In the genomic region with DNA sequence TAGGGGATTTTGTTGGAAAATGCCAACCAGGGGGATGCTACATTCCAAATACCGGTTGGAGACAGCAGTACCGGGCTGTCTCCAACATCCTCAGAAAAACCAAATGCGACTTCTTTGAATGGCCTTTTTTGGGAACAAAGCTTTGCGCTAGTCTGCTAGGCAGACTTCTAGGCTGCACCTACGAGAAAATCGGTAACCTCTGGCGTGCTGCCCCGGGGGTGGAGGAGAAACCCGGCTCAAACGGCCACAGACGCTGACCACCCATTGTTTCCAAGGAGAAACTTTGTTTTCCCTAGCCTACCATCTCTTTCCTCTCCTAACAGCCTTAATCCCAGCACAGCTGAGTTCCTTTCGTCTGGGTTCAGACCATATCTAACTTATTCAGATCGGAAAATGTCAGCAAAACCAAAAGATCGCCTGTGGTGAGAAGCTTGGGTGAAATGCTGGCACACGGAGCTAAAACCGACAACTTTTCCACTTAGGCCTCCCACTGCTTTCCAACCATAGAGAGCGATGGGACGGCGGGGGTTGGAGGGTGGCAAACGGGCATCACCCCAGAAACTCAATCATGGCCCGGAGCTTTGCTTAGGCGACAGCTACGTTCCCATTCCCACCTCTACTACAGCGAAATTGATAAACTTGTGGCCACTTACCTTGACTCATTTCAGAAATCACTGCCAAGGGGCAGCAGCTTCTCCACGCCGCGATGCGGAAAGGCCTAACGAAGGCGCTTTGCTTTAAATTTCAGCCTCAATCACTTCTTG, we compare ENCODE assay signal across 9 mouse cellular contexts. TPM values are rescaled to one million over a fixed set of nuclear protein-coding genes. Genes with fewer than 3 reads are reported as not detected.
DNase-seq lines count a peak whose midpoint lies in the region; ATAC-seq and TF ChIP-seq lines count a peak whose summit lies in the region.
"Had no signal": no experiment of that assay in that cellular context is flagged by ENCODE, and none has a peak within 500 bp of the region (broad histone marks: within the 10 kb centered on the region; RNA-seq: fewer than 3 reads in every experiment).

No protein-coding gene starts in this region.

- intact Hi-C loops in heart, postnatal 36 days (cut with DNase I), result no loop called here

- peak overlapping the region; percentile 47 for H3K4me2 ChIP-seq in heart, embryonic 14.5 days (ENCODE audit: low read length)
- H3K4me2 ChIP-seq in embryonic facial prominence, embryonic 15.5 days (replicated peaks), result peak overlapping the region; percentile 34
- no peak overlapping the region for H3K4me2 ChIP-seq in midbrain, embryonic 16.5 days (ENCODE audit: low read length)

- peaks cover 82% of the 10 kb centered on the region for H3K79me3 ChIP-seq in C2C12 (ENCODE audit: low read depth)

- no peak for DNase-seq in heart, postnatal 36 days
- peak; percentile 57 to 60 for DNase-seq in kidney, postnatal 25 days
- DNase-seq in left cerebral cortex, adult 11 months (ENCODE audit: low spot score), result no peak
- DNase-seq in frontal cortex, postnatal 14 days (ENCODE audit: low spot score in 2 of 2), result no peak

- no peaks in the 10 kb centered on the region for H3K36me3 ChIP-seq in heart, embryonic 14.5 days (ENCODE audit: control insufficient read depth, insufficient read depth, low read length)
- peaks cover 8% of the 10 kb centered on the region for H3K36me3 ChIP-seq in C2C12 (ENCODE audit: control insufficient read depth, insufficient read depth)
- H3K36me3 ChIP-seq in embryonic facial prominence, embryonic 15.5 days, result no peaks in the 10 kb centered on the region
- H3K36me3 ChIP-seq in midbrain, embryonic 16.5 days (ENCODE audit: control insufficient read depth, insufficient read depth, low read length), result no peaks in the 10 kb centered on the region

- H3K79me2 ChIP-seq in C2C12 (ENCODE audit: control insufficient read depth, insufficient read depth), result peaks cover 100% of the 10 kb centered on the region

- peaks cover 99% of the 10 kb centered on the region for H3K27me3 ChIP-seq in heart, embryonic 14.5 days (ENCODE audit: control insufficient read depth, insufficient read depth, low read length)
- H3K27me3 ChIP-seq in C2C12 (ENCODE audit: control insufficient read depth, insufficient read depth, insufficient read length), result no peaks in the 10 kb centered on the region
- peaks cover 97% of the 10 kb centered on the region for H3K27me3 ChIP-seq in embryonic facial prominence, embryonic 15.5 days
- peaks cover 85% of the 10 kb centered on the region for H3K27me3 ChIP-seq in midbrain, embryonic 16.5 days (ENCODE audit: control insufficient read depth, insufficient read depth, low read depth, low read length)

- ATAC-seq in heart, embryonic 14.5 days (ENCODE audit: insufficient number of reproducible peaks, insufficient read depth, low FRiP score, low read depth), result no peak
- ATAC-seq in embryonic facial prominence, embryonic 15.5 days (ENCODE audit: insufficient number of reproducible peaks, low FRiP score, low TSS enrichment, low read depth), result no peak
- ATAC-seq in midbrain, embryonic 16.5 days, result no peak

- no peak overlapping the region for H3K9ac ChIP-seq in heart, embryonic 14.5 days (ENCODE audit: low read length)
- H3K9ac ChIP-seq in embryonic facial prominence, embryonic 15.5 days, result no peak overlapping the region
- no peak overlapping the region for H3K9ac ChIP-seq in midbrain, embryonic 16.5 days (ENCODE audit: low read depth, low read length)

- peak overlapping the region; percentile 83 for H3ac ChIP-seq in C2C12 (ENCODE audit: control insufficient read depth, insufficient read length, low read depth)

- peaks cover under 1 to 3% of the 10 kb centered on the region in 2 experiments; a peak in 2 of 4 replicates for H3K4me1 ChIP-seq in heart, embryonic 14.5 days (ENCODE audit: control insufficient read depth in 2 of 2, insufficient read depth in 2 of 2, low read length in 2 of 2)
- H3K4me1 ChIP-seq in embryonic facial prominence, embryonic 15.5 days, result peaks cover 10% of the 10 kb centered on the region
- no peaks in the 10 kb centered on the region for H3K4me1 ChIP-seq in midbrain, embryonic 16.5 days (ENCODE audit: control insufficient read depth, insufficient read depth, low read length)

- no peak for TF ChIP-seq CTCF in C2C12 (IDR thresholded peaks at IDR 0.05; ENCODE audit: control insufficient read depth, insufficient read depth, insufficient read length)

- no peak overlapping the region for H3K27ac ChIP-seq in heart, embryonic 14.5 days (replicated peaks in 1 of 2; ENCODE audit: control insufficient read depth in 1 of 2, insufficient read depth in 1 of 2, low read depth in 2 of 2, low read length in 2 of 2)
- H3K27ac ChIP-seq in embryonic facial prominence, embryonic 15.5 days (replicated peaks), result no peak overlapping the region
- H3K27ac ChIP-seq in midbrain, embryonic 16.5 days (ENCODE audit: low read length), result no peak overlapping the region

- 3% methylated on average over 30 of the region's 30 CpGs for WGBS in heart, embryonic 14.5 days
- 2% methylated on average over 30 of the region's 30 CpGs for WGBS in embryonic facial prominence, embryonic 15.5 days
- 3% methylated on average over 30 of the region's 30 CpGs for WGBS in midbrain, embryonic 16.5 days

- peak overlapping the region; percentile 10 to 15; a peak in 2 of 4 replicates for H3K4me3 ChIP-seq in heart, embryonic 14.5 days (ENCODE audit: control insufficient read depth in 1 of 2, insufficient read depth in 1 of 2, low read depth in 1 of 2, low read length in 2 of 2)
- H3K4me3 ChIP-seq in C2C12 (ENCODE audit: insufficient read depth, poor library complexity, severe bottlenecking), result peak overlapping the region; percentile 72
- H3K4me3 ChIP-seq in embryonic facial prominence, embryonic 15.5 days (replicated peaks), result peak overlapping the region; percentile 24
- H3K4me3 ChIP-seq in midbrain, embryonic 16.5 days (ENCODE audit: low read depth, low read length), result no peak overlapping the region

- H3K9me3 ChIP-seq in heart, embryonic 14.5 days (ENCODE audit: control insufficient read depth, low read length), result no peaks in the 10 kb centered on the region
- H3K9me3 ChIP-seq in embryonic facial prominence, embryonic 15.5 days (replicated peaks), result no peaks in the 10 kb centered on the region
- no peaks in the 10 kb centered on the region for H3K9me3 ChIP-seq in midbrain, embryonic 16.5 days (replicated peaks; ENCODE audit: control insufficient read depth, low read length, poor library complexity, severe bottlenecking)

TF ChIP-seq in C2C12, 6 proteins besides CTCF, POLR2A, EP300 and RAD21:
- no peak for TF ChIP-seq USF1 (IDR thresholded peaks at IDR 0.05; ENCODE audit: low read depth)
- no peak for TF ChIP-seq CEBPB (IDR thresholded peaks at IDR 0.05; ENCODE audit: low read depth)
- TF ChIP-seq MYOD1 (IDR thresholded peaks at IDR 0.05; ENCODE audit: control insufficient read depth, insufficient read length, low read depth), result no peak
- no peak for TF ChIP-seq FOSL1 (IDR thresholded peaks at IDR 0.05; ENCODE audit: insufficient read depth, low read length, poor library complexity, severe bottlenecking)
TF ChIP-seq in C2C12: peak in this region for 0.

RNA-seq across cellular contexts. Expression of gene Hoxa10, which starts 0.8 kb away (rescaled TPM):
- polyA plus RNA-seq in heart, embryonic 14.5 days (2014; fragmentation: Nextera tagmentation; extraction: Ambion mirVana), result 0.11 and 0.12 TPM in 2 replicates
- total RNA-seq in heart, postnatal 36 days (2021), result not detected
- polyA plus RNA-seq in C2C12 (2012; fragmentation: generic; extraction: Trizol), result 19.8 TPM
- not detected in 2 replicates for polyA plus RNA-seq in embryonic facial prominence, embryonic 15.5 days (2015; fragmentation: Nextera tagmentation; extraction: Ambion mirVana)
- not detected in 2 replicates for polyA plus RNA-seq in midbrain, embryonic 16.5 days (2015; fragmentation: Nextera tagmentation; extraction: Ambion mirVana)

RNA-seq across cellular contexts. Expression of gene Hoxa11, which starts 5.8 kb away (rescaled TPM):
- polyA plus RNA-seq in heart, embryonic 14.5 days (2014; fragmentation: Nextera tagmentation; extraction: Ambion mirVana), result not detected in 2 replicates
- not detected for total RNA-seq in heart, postnatal 36 days (2021)
- polyA plus RNA-seq in C2C12 (2012; fragmentation: generic; extraction: Trizol), result 19.2 TPM
- not detected in 2 replicates for polyA plus RNA-seq in embryonic facial prominence, embryonic 15.5 days (2015; fragmentation: Nextera tagmentation; extraction: Ambion mirVana)
- polyA plus RNA-seq in midbrain, embryonic 16.5 days (2015; fragmentation: Nextera tagmentation; extraction: Ambion mirVana), result not detected in 2 replicates
- total RNA-seq: megakaryocyte progenitor cell, adult 5-6 weeks had no signal

RNA-seq across cellular contexts. Expression of gene Hoxa9, which starts 8.9 kb away (rescaled TPM):
- 0.11 and 0.26 TPM in 2 replicates for polyA plus RNA-seq in heart, embryonic 14.5 days (2014; fragmentation: Nextera tagmentation; extraction: Ambion mirVana)
- not detected for total RNA-seq in heart, postnatal 36 days (2021)
- polyA plus RNA-seq in C2C12 (2012; fragmentation: generic; extraction: Trizol), result 19.3 TPM
- polyA plus RNA-seq in embryonic facial prominence, embryonic 15.5 days (2015; fragmentation: Nextera tagmentation; extraction: Ambion mirVana), result 0.13 TPM in 1 of 2 replicates, not detected in the other
- not detected in 2 replicates for polyA plus RNA-seq in midbrain, embryonic 16.5 days (2015; fragmentation: Nextera tagmentation; extraction: Ambion mirVana)

RNA-seq across cellular contexts. Expression of gene Hoxa7, which starts 18.2 kb away (rescaled TPM):
- 0.12 and 0.28 TPM in 2 replicates for polyA plus RNA-seq in heart, embryonic 14.5 days (2014; fragmentation: Nextera tagmentation; extraction: Ambion mirVana)
- total RNA-seq in heart, postnatal 36 days (2021), result under 1 TPM; 0.24 to 0.47 TPM
- 7.5 TPM for polyA plus RNA-seq in C2C12 (2012; fragmentation: generic; extraction: Trizol)
- polyA plus RNA-seq in embryonic facial prominence, embryonic 15.5 days (2015; fragmentation: Nextera tagmentation; extraction: Ambion mirVana), result not detected in 2 replicates
- not detected in 2 replicates for polyA plus RNA-seq in midbrain, embryonic 16.5 days (2015; fragmentation: Nextera tagmentation; extraction: Ambion mirVana)

RNA-seq across cellular contexts. Expression of gene Hoxa13, which starts 20.9 kb away (rescaled TPM):
- not detected in 2 replicates for polyA plus RNA-seq in heart, embryonic 14.5 days (2014; fragmentation: Nextera tagmentation; extraction: Ambion mirVana)
- total RNA-seq in heart, postnatal 36 days (2021), result not detected
- 0.77 TPM for polyA plus RNA-seq in C2C12 (2012; fragmentation: generic; extraction: Trizol)
- 0.08 TPM in 1 of 2 replicates, not detected in the other for polyA plus RNA-seq in embryonic facial prominence, embryonic 15.5 days (2015; fragmentation: Nextera tagmentation; extraction: Ambion mirVana)
- polyA plus RNA-seq in midbrain, embryonic 16.5 days (2015; fragmentation: Nextera tagmentation; extraction: Ambion mirVana), result not detected in 2 replicates
- total RNA-seq: megakaryocyte progenitor cell, adult 5-6 weeks had no signal

Comparison
In these comparisons a context has a peak if more than half of its experiments do, and no peak if none do; other contexts are left out.
1. DNase-seq: peak in kidney, postnatal 25 days (2 of 2); none in heart, postnatal 36 days (0 of 2), left cerebral cortex, adult 11 months (single experiment) and frontal cortex, postnatal 14 days (0 of 2).
2. RNA of gene Hoxa10, which starts 0.8 kb away (polyA plus RNA-seq): 19.8 TPM in C2C12 (single experiment); 0.11 to 0.12 TPM in heart, embryonic 14.5 days, not detected in embryonic facial prominence, embryonic 15.5 days and not detected in midbrain, embryonic 16.5 days; every median in the first group is over 10 times any median in the second.
3. RNA of gene Hoxa11, which starts 5.8 kb away (polyA plus RNA-seq): 19.2 TPM in C2C12 (single experiment); not detected in heart, embryonic 14.5 days, not detected in embryonic facial prominence, embryonic 15.5 days and not detected in midbrain, embryonic 16.5 days; every median in the first group is over 10 times any median in the second.
4. RNA of gene Hoxa9, which starts 8.9 kb away (polyA plus RNA-seq): 19.3 TPM in C2C12 (single experiment); 0.13 TPM in embryonic facial prominence, embryonic 15.5 days, 0.11 to 0.26 TPM in heart, embryonic 14.5 days and not detected in midbrain, embryonic 16.5 days; every median in the first group is over 10 times any median in the second.